Mouse (Mus musculus): ENCODE results near the gene Gm12790.
"Not testable (repeated sequence)": the region's sequence is repeated elsewhere in the genome, so short reads cannot be mapped to it uniquely, and the experiment has no call there.

Gene Gm12790

GRCm38 (mm10) chr4:101980949-101981348 is at the start of gene Gm12790:
Gene Gm12790, minus strand, starts transcription at chr4:101981049.
- not testable (repeated sequence) for DNase-seq (ENCODE audit: low read depth)

- no peak for DNase-seq (ENCODE audit: low read depth)
These were observed 45.8 kb upstream of the Gm12790 start for GRCm38 (mm10) chr4:102026619-102027018.

GRCm38 (mm10) chr4:101998267-101998922 is 17.5 kb upstream of the Gm12790 start:
- DNase-seq (ENCODE audit: low read depth): peak; percentile 47

GRCm38 (mm10) chr4:101997426-101997825 is 16.6 kb upstream of the Gm12790 start:
- DNase-seq (ENCODE audit: low read depth): no peak

GRCm38 (mm10) chr4:101986326-101986725 is 5.5 kb upstream of the Gm12790 start, which contains the start of gene Gm12789:
Gene Gm12789, plus strand, starts transcription at chr4:101986626.
- DNase-seq (ENCODE audit: low read depth): not testable (repeated sequence)

- DNase-seq (ENCODE audit: low read depth): no peak
These were observed 4.8 kb upstream of the Gm12790 start for GRCm38 (mm10) chr4:101985678-101986077.

- not testable (repeated sequence) for DNase-seq (ENCODE audit: low read depth)
These were observed 40.7 kb downstream of the Gm12790 start, which contains the start of gene Gm12794 for GRCm38 (mm10) chr4:101940107-101940506. Gene Gm12794, plus strand, starts transcription at chr4:101940407.

All from c-Kit-positive CD71-positive TER-119-negative erythroid progenitor cells, embryonic 14.5 days (primary cell).